Mouse (Mus musculus): ENCODE measurements around the gene Med18. TPM values are rescaled to one million over a fixed set of nuclear protein-coding genes. Genes with fewer than 3 reads are reported as not detected.
"Not testable (repeated sequence)": the region's sequence is repeated elsewhere in the genome, so short reads cannot be mapped to it uniquely, and the experiment has no call there.

Med18 gene
- polyA plus RNA-seq, 1 experiment from 2014 or later = 17.9 TPM

GRCm38 (mm10) chr4:132488521-132488920 lies 24.8 kb upstream of the Med18 start:
- Histone ChIP-seq H3K36me3 (ENCODE audit: control insufficient read depth, insufficient read depth, low read length) (no peaks in the 10 kb centered on the region), H3K9me3 (replicated peaks; ENCODE audit: control insufficient read depth, low read length, poor library complexity, severe bottlenecking) (no peaks in the 10 kb centered on the region), H3K27ac (ENCODE audit: low read length) (no peak overlapping the region), H3K4me2 (ENCODE audit: low read length) (no peak overlapping the region), H3K4me1 (ENCODE audit: control insufficient read depth, insufficient read depth, low read length) (no peaks in the 10 kb centered on the region), H3K27me3 (ENCODE audit: control insufficient read depth, insufficient read depth, low read depth, low read length) (no peaks in the 10 kb centered on the region), H3K9ac (ENCODE audit: low read depth, low read length) (no peak overlapping the region), H3K4me3 (ENCODE audit: low read depth, low read length) (no peak overlapping the region)
- 87% methylated on average over 3 of the region's 3 CpGs for WGBS
- no peak for ATAC-seq

GRCm38 (mm10) chr4:132484820-132485219 lies 21.1 kb upstream of the Med18 start:
- no peak for ATAC-seq
- Histone ChIP-seq H3K27ac (ENCODE audit: low read length) (no peak overlapping the region), H3K4me1 (ENCODE audit: control insufficient read depth, insufficient read depth, low read length) (no peaks in the 10 kb centered on the region), H3K4me3 (ENCODE audit: low read depth, low read length) (no peak overlapping the region), H3K9ac (ENCODE audit: low read depth, low read length) (no peak overlapping the region), H3K4me2 (ENCODE audit: low read length) (no peak overlapping the region), H3K36me3 (ENCODE audit: control insufficient read depth, insufficient read depth, low read length) (no peaks in the 10 kb centered on the region), H3K27me3 (ENCODE audit: control insufficient read depth, insufficient read depth, low read depth, low read length) (no peaks in the 10 kb centered on the region), H3K9me3 (replicated peaks; ENCODE audit: control insufficient read depth, low read length, poor library complexity, severe bottlenecking) (no peaks in the 10 kb centered on the region)
- 79% methylated on average over 5 of the region's 5 CpGs for WGBS

- no peak overlapping the region for H3K9ac ChIP-seq (ENCODE audit: low read depth, low read length)
- no peaks in the 10 kb centered on the region for H3K36me3 ChIP-seq (ENCODE audit: control insufficient read depth, insufficient read depth, low read length)
- no peak overlapping the region for H3K4me2 ChIP-seq (ENCODE audit: low read length)
- H3K9me3 ChIP-seq (replicated peaks; ENCODE audit: control insufficient read depth, low read length, poor library complexity, severe bottlenecking) = no peaks in the 10 kb centered on the region
- no peak overlapping the region for H3K4me3 ChIP-seq (ENCODE audit: low read depth, low read length)
- H3K27me3 ChIP-seq (ENCODE audit: control insufficient read depth, insufficient read depth, low read depth, low read length) = no peaks in the 10 kb centered on the region
- ATAC-seq = no peak
- H3K4me1 ChIP-seq (ENCODE audit: control insufficient read depth, insufficient read depth, low read length) = no peaks in the 10 kb centered on the region
- no peak overlapping the region for H3K27ac ChIP-seq (ENCODE audit: low read length)
- 84% methylated on average over 4 of the region's 4 CpGs for WGBS
Measured at GRCm38 (mm10) chr4:132484231-132484630, 20.5 kb upstream of the Med18 start.

- Histone ChIP-seq H3K27ac (ENCODE audit: low read length) (no peak overlapping the region), H3K9me3 (replicated peaks; ENCODE audit: control insufficient read depth, low read length, poor library complexity, severe bottlenecking) (no peaks in the 10 kb centered on the region), H3K27me3 (ENCODE audit: control insufficient read depth, insufficient read depth, low read depth, low read length) (no peaks in the 10 kb centered on the region), H3K4me1 (ENCODE audit: control insufficient read depth, insufficient read depth, low read length) (no peaks in the 10 kb centered on the region), H3K4me2 (ENCODE audit: low read length) (no peak overlapping the region), H3K36me3 (ENCODE audit: control insufficient read depth, insufficient read depth, low read length) (no peaks in the 10 kb centered on the region), H3K9ac (ENCODE audit: low read depth, low read length) (no peak overlapping the region), H3K4me3 (ENCODE audit: low read depth, low read length) (no peak overlapping the region)
- ATAC-seq = no peak
- 87% methylated on average over 13 of the region's 13 CpGs for WGBS
Measured at GRCm38 (mm10) chr4:132482956-132483608, 19.4 kb upstream of the Med18 start.

- not testable (repeated sequence) for H3K36me3 ChIP-seq (ENCODE audit: control insufficient read depth, insufficient read depth, low read length)
- WGBS = 69% methylated on average over 3 of the region's 3 CpGs
Measured at GRCm38 (mm10) chr4:132482104-132482503, 18.4 kb upstream of the Med18 start.

GRCm38 (mm10) chr4:132477833-132478232 lies 14.1 kb upstream of the Med18 start:
- Histone ChIP-seq H3K4me2 (ENCODE audit: low read length) (no peak overlapping the region), H3K4me3 (ENCODE audit: low read depth, low read length) (no peak overlapping the region), H3K27ac (ENCODE audit: low read length) (no peak overlapping the region), H3K9me3 (replicated peaks; ENCODE audit: control insufficient read depth, low read length, poor library complexity, severe bottlenecking) (no peaks in the 10 kb centered on the region), H3K4me1 (ENCODE audit: control insufficient read depth, insufficient read depth, low read length) (no peaks in the 10 kb centered on the region), H3K27me3 (ENCODE audit: control insufficient read depth, insufficient read depth, low read depth, low read length) (no peaks in the 10 kb centered on the region), H3K36me3 (ENCODE audit: control insufficient read depth, insufficient read depth, low read length) (no peaks in the 10 kb centered on the region), H3K9ac (ENCODE audit: low read depth, low read length) (no peak overlapping the region)
- no peak for ATAC-seq
- WGBS = 91% methylated on average over 8 of the region's 8 CpGs

More at GRCm38 (mm10) chr4:132482104-132482503, 18.4 kb upstream of the Med18 start:
- not testable (repeated sequence) for H3K4me1 ChIP-seq (ENCODE audit: control insufficient read depth, insufficient read depth, low read length); H3K27me3 ChIP-seq (ENCODE audit: control insufficient read depth, insufficient read depth, low read depth, low read length); H3K9me3 ChIP-seq (replicated peaks; ENCODE audit: control insufficient read depth, low read length, poor library complexity, severe bottlenecking); H3K4me2 ChIP-seq (ENCODE audit: low read length); ATAC-seq; H3K27ac ChIP-seq (ENCODE audit: low read length); H3K4me3 ChIP-seq (ENCODE audit: low read depth, low read length); H3K9ac ChIP-seq (ENCODE audit: low read depth, low read length)

- no peaks in the 10 kb centered on the region for H3K4me1 ChIP-seq (ENCODE audit: control insufficient read depth, insufficient read depth, low read length)
- no peaks in the 10 kb centered on the region for H3K27me3 ChIP-seq (ENCODE audit: control insufficient read depth, insufficient read depth, low read depth, low read length)
- no peak overlapping the region for H3K4me2 ChIP-seq (ENCODE audit: low read length)
- H3K36me3 ChIP-seq (ENCODE audit: control insufficient read depth, insufficient read depth, low read length) = no peaks in the 10 kb centered on the region
- H3K4me3 ChIP-seq (ENCODE audit: low read depth, low read length) = no peak overlapping the region
- H3K9ac ChIP-seq (ENCODE audit: low read depth, low read length) = no peak overlapping the region
- H3K9me3 ChIP-seq (replicated peaks; ENCODE audit: control insufficient read depth, low read length, poor library complexity, severe bottlenecking) = no peaks in the 10 kb centered on the region
- WGBS = 77% methylated on average over 13 of the region's 13 CpGs
- ATAC-seq = no peak
- H3K27ac ChIP-seq (ENCODE audit: low read length) = no peak overlapping the region
Measured at GRCm38 (mm10) chr4:132475895-132476878, 12.5 kb upstream of the Med18 start.

GRCm38 (mm10) chr4:132474631-132475030 lies 10.9 kb upstream of the Med18 start:
- Histone ChIP-seq H3K27me3 (ENCODE audit: control insufficient read depth, insufficient read depth, low read depth, low read length) (no peaks in the 10 kb centered on the region), H3K36me3 (ENCODE audit: control insufficient read depth, insufficient read depth, low read length) (no peaks in the 10 kb centered on the region), H3K9me3 (replicated peaks; ENCODE audit: control insufficient read depth, low read length, poor library complexity, severe bottlenecking) (no peaks in the 10 kb centered on the region), H3K27ac (ENCODE audit: low read length) (no peak overlapping the region), H3K9ac (ENCODE audit: low read depth, low read length) (no peak overlapping the region), H3K4me2 (ENCODE audit: low read length) (no peak overlapping the region), H3K4me1 (ENCODE audit: control insufficient read depth, insufficient read depth, low read length) (no peaks in the 10 kb centered on the region), H3K4me3 (ENCODE audit: low read depth, low read length) (no peak overlapping the region)
- WGBS = 79% methylated on average over 4 of the region's 4 CpGs
- no peak for ATAC-seq

GRCm38 (mm10) chr4:132473411-132473810 lies 9.7 kb upstream of the Med18 start:
- no peaks in the 10 kb centered on the region for H3K9me3 ChIP-seq (replicated peaks; ENCODE audit: control insufficient read depth, low read length, poor library complexity, severe bottlenecking)
- H3K36me3 ChIP-seq (ENCODE audit: control insufficient read depth, insufficient read depth, low read length) = no peaks in the 10 kb centered on the region
- WGBS = 93% methylated on average over 9 of the region's 9 CpGs
- H3K27ac ChIP-seq (ENCODE audit: low read length) = no peak overlapping the region
- no peak overlapping the region for H3K9ac ChIP-seq (ENCODE audit: low read depth, low read length)
- H3K27me3 ChIP-seq (ENCODE audit: control insufficient read depth, insufficient read depth, low read depth, low read length) = no peaks in the 10 kb centered on the region
- no peaks in the 10 kb centered on the region for H3K4me1 ChIP-seq (ENCODE audit: control insufficient read depth, insufficient read depth, low read length)
- H3K4me3 ChIP-seq (ENCODE audit: low read depth, low read length) = no peak overlapping the region
- no peak for ATAC-seq
- no peak overlapping the region for H3K4me2 ChIP-seq (ENCODE audit: low read length)

Measured in midbrain, embryonic 16.5 days (tissue).